Mouse (Mus musculus): ENCODE results near the gene Dusp3. TPM values are rescaled to one million over a fixed set of nuclear protein-coding genes. Genes with fewer than 3 reads are reported as not detected.

Dusp3 gene
- polyA plus RNA-seq, 1 experiment = 81.1 TPM

DNA sequence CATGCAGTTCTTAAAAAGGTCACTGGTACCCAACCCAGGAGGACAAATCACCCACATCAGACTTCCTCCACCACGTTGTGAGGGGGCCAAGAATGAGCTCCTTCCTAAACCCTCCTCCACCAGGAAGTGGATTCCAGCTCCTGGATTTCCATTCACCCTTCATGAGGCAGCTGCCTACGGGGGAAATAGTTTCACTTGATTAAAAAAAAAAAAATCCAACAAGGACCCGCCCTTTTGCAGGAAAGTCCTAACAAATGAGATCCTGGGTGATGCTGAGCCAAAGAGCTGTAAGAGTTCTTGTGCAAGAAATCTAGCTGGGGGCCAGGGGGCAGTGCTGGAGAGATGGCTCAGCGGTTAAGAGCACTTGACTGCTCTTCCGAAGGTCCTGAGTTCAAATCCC lies 11.4 kb upstream of the Dusp3 start:
- Histone ChIP-seq H3K4me3 (no peak overlapping the region), H3ac (ENCODE audit: control insufficient read depth, insufficient read length) (no peak overlapping the region), H3K36me3 (ENCODE audit: control insufficient read depth, insufficient read depth) (no peaks in the 10 kb centered on the region), H3K4me2 (ENCODE audit: low read depth) (no peak overlapping the region), H3K27me3 (ENCODE audit: control insufficient read depth, insufficient read depth, insufficient read length) (peaks cover 18% of the 10 kb centered on the region), H3K79me2 (ENCODE audit: control insufficient read depth, insufficient read depth) (no peaks in the 10 kb centered on the region)
- no peak for TF ChIP-seq E2F4 (IDR thresholded peaks at IDR 0.05; ENCODE audit: insufficient read depth)
- no peak for TF ChIP-seq CEBPB (IDR thresholded peaks at IDR 0.05; ENCODE audit: insufficient read depth, poor library complexity, severe bottlenecking)
- no peak for TF ChIP-seq MAX (IDR thresholded peaks at IDR 0.05; ENCODE audit: low read depth)
- no peak for TF ChIP-seq TCF12 (IDR thresholded peaks at IDR 0.05; ENCODE audit: insufficient read depth, poor library complexity, severe bottlenecking)
- no peak for TF ChIP-seq POLR2A (IDR thresholded peaks at IDR 0.05; ENCODE audit: insufficient read length, low read depth)
- TF ChIP-seq MYOD1 (IDR thresholded peaks at IDR 0.05; ENCODE audit: control insufficient read depth in 1 of 3, insufficient read length in 2 of 3, low read depth in 2 of 3) = no peak
- TF ChIP-seq SRF (IDR thresholded peaks at IDR 0.05; ENCODE audit: control insufficient read depth, insufficient read length, low read depth) = no peak
- no peak for TF ChIP-seq POLR2AphosphoS2 (IDR thresholded peaks at IDR 0.05; ENCODE audit: insufficient read length, low read depth)
- TF ChIP-seq USF1 (IDR thresholded peaks at IDR 0.05; ENCODE audit: low read depth) = no peak
- no peak for TF ChIP-seq TCF3 (IDR thresholded peaks at IDR 0.05; ENCODE audit: insufficient read length, low read depth)
- no peak for TF ChIP-seq REST (IDR thresholded peaks at IDR 0.05; ENCODE audit: insufficient read depth, insufficient read length)
- no peak for TF ChIP-seq MYOG (IDR thresholded peaks at IDR 0.05; ENCODE audit: control insufficient read depth in 1 of 3, insufficient read depth in 1 of 3, insufficient read length in 2 of 3, low read depth in 2 of 3)

DNA sequence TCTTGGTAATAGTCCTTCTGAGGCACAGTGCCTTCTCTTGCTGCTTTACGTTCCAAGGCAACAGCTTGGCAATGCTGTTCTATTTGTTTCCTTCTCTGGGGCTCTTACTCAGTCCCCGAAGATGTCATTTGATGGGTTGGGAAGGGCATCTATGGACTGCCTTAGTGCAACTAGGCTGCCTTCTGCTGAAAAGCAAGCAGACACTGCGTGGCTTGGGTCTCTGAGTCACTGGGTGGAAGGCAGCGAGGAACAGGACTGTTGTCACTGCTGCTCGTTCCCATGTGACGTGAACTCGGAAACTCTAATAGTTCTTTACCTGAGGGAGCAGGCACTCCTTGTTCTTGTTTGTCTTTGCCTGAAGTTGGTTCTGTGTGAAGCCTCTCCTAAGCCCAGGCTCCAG lies 9.1 kb upstream of the Dusp3 start:
- peaks cover 29% of the 10 kb centered on the region for H3K27me3 ChIP-seq (ENCODE audit: control insufficient read depth, insufficient read depth, insufficient read length)
- TF ChIP-seq MAX (IDR thresholded peaks at IDR 0.05; ENCODE audit: low read depth) = no peak
- TF ChIP-seq E2F4 (IDR thresholded peaks at IDR 0.05; ENCODE audit: insufficient read depth) = no peak
- no peak for TF ChIP-seq POLR2A (IDR thresholded peaks at IDR 0.05; ENCODE audit: insufficient read length, low read depth)
- TF ChIP-seq REST (IDR thresholded peaks at IDR 0.05; ENCODE audit: insufficient read depth, insufficient read length) = no peak
- no peak for TF ChIP-seq MYOG (IDR thresholded peaks at IDR 0.05; ENCODE audit: control insufficient read depth in 1 of 3, insufficient read depth in 1 of 3, insufficient read length in 2 of 3, low read depth in 2 of 3)
- TF ChIP-seq TCF3 (IDR thresholded peaks at IDR 0.05; ENCODE audit: insufficient read length, low read depth) = no peak
- TF ChIP-seq CEBPB (IDR thresholded peaks at IDR 0.05; ENCODE audit: insufficient read depth, poor library complexity, severe bottlenecking) = no peak
- no peak for TF ChIP-seq POLR2AphosphoS2 (IDR thresholded peaks at IDR 0.05; ENCODE audit: insufficient read length, low read depth)
- TF ChIP-seq TCF12 (IDR thresholded peaks at IDR 0.05; ENCODE audit: insufficient read depth, poor library complexity, severe bottlenecking) = no peak
- TF ChIP-seq MYOD1 (IDR thresholded peaks at IDR 0.05; ENCODE audit: control insufficient read depth in 1 of 3, insufficient read length in 2 of 3, low read depth in 2 of 3) = no peak
- no peak for TF ChIP-seq SRF (IDR thresholded peaks at IDR 0.05; ENCODE audit: control insufficient read depth, insufficient read length, low read depth)
- no peak for TF ChIP-seq USF1 (IDR thresholded peaks at IDR 0.05; ENCODE audit: low read depth)
- no peaks in the 10 kb centered on the region for H3K79me2 ChIP-seq (ENCODE audit: control insufficient read depth, insufficient read depth)
- no peak overlapping the region for H3K4me2 ChIP-seq (ENCODE audit: low read depth)
- H3ac ChIP-seq (ENCODE audit: control insufficient read depth, insufficient read length) = no peak overlapping the region
- H3K36me3 ChIP-seq (ENCODE audit: control insufficient read depth, insufficient read depth) = no peaks in the 10 kb centered on the region
- no peak overlapping the region for H3K4me3 ChIP-seq

DNA sequence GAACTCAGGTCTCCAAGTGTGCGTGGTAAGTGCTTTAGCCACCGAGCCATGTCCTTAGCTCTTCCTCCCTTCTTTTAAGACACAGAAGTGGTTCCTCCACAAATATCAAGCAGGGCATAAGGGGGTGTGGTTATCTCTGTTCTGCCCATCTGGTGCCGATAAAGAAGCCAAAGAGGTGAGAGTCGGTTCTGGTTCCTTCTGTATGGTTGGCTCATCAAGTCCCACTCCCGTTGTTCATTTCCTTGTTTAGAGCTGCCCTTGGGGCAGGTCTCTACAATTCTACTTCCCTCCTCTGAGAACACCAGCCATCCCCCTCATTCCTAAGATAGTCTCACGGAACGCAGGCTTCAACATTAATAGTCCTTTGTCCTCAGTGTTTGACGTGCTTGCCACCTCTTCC lies 7.3 kb upstream of the Dusp3 start:
- Histone ChIP-seq H3K79me2 (ENCODE audit: control insufficient read depth, insufficient read depth) (no peaks in the 10 kb centered on the region), H3ac (ENCODE audit: control insufficient read depth, insufficient read length) (no peak overlapping the region), H3K4me2 (ENCODE audit: low read depth) (no peak overlapping the region), H3K36me3 (ENCODE audit: control insufficient read depth, insufficient read depth) (no peaks in the 10 kb centered on the region), H3K4me3 (no peak overlapping the region), H3K27me3 (ENCODE audit: control insufficient read depth, insufficient read depth, insufficient read length) (peaks cover 38% of the 10 kb centered on the region)
- TF ChIP-seq REST (IDR thresholded peaks at IDR 0.05; ENCODE audit: insufficient read depth, insufficient read length) (no peak), MAX (IDR thresholded peaks at IDR 0.05; ENCODE audit: low read depth) (no peak)

DNA sequence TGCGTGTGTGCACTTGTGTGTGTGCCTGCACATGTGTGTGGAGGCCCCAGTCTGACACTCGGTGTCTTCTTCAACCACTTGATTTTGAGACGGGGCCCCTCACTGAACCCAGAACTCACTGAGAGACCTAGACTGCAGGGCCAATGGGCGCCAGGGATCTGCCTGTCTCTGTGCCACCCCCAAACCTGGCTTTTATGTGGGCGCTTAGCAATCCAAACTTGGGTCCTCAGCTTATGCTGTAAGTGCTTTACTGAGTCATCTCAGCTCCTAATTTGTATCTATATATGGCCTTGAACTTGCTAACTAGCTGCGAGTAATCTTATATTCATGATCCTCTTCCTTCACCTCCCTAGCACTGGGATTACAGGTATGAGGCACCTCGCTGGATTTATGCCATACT lies 5.6 kb upstream of the Dusp3 start:
- no peaks in the 10 kb centered on the region for H3K79me2 ChIP-seq (ENCODE audit: control insufficient read depth, insufficient read depth)

DNA sequence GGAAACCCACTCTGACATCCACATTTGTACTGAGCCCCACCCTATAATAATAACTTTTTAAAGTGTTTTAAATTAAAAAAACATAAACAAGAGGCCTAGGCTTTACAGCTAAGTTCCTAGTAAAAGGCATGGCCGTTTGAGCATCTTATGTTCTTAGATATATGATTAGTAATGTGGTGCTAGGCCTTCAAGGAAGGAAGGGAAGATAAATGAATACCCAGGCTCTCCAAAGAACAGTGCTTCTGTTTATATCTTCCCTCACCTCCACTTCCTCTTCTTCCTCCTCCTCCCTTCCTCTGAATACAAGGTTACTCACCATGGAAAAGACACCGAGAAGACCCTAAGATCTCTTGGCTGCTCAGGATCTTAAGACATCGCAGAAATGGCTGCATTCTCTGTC lies 5.0 kb upstream of the Dusp3 start:
- TF ChIP-seq CEBPB (IDR thresholded peaks at IDR 0.05; ENCODE audit: insufficient read depth, poor library complexity, severe bottlenecking) = no peak
- TF ChIP-seq POLR2AphosphoS2 (IDR thresholded peaks at IDR 0.05; ENCODE audit: insufficient read length, low read depth) = no peak
- no peak for TF ChIP-seq USF1 (IDR thresholded peaks at IDR 0.05; ENCODE audit: low read depth)
- TF ChIP-seq SRF (IDR thresholded peaks at IDR 0.05; ENCODE audit: control insufficient read depth, insufficient read length, low read depth) = no peak
- TF ChIP-seq TCF12 (IDR thresholded peaks at IDR 0.05; ENCODE audit: insufficient read depth, poor library complexity, severe bottlenecking) = no peak
- no peak for TF ChIP-seq E2F4 (IDR thresholded peaks at IDR 0.05; ENCODE audit: insufficient read depth)
- TF ChIP-seq TCF3 (IDR thresholded peaks at IDR 0.05; ENCODE audit: insufficient read length, low read depth) = no peak
- no peak for TF ChIP-seq MYOD1 (IDR thresholded peaks at IDR 0.05; ENCODE audit: control insufficient read depth in 1 of 3, insufficient read length in 2 of 3, low read depth in 2 of 3)
- Histone ChIP-seq H3ac (ENCODE audit: control insufficient read depth, insufficient read length) (no peak overlapping the region), H3K36me3 (ENCODE audit: control insufficient read depth, insufficient read depth) (no peaks in the 10 kb centered on the region), H3K79me2 (ENCODE audit: control insufficient read depth, insufficient read depth) (no peaks in the 10 kb centered on the region), H3K4me2 (ENCODE audit: low read depth) (no peak overlapping the region), H3K27me3 (ENCODE audit: control insufficient read depth, insufficient read depth, insufficient read length) (peaks cover 49% of the 10 kb centered on the region), H3K4me3 (no peak overlapping the region)

More for the DNA sequence above, 5.6 kb upstream of the Dusp3 start:
- TF ChIP-seq SRF (IDR thresholded peaks at IDR 0.05; ENCODE audit: control insufficient read depth, insufficient read length, low read depth) (no peak), MAX (IDR thresholded peaks at IDR 0.05; ENCODE audit: low read depth) (no peak), USF1 (IDR thresholded peaks at IDR 0.05; ENCODE audit: low read depth) (no peak), CEBPB (IDR thresholded peaks at IDR 0.05; ENCODE audit: insufficient read depth, poor library complexity, severe bottlenecking) (no peak), MYOD1 (IDR thresholded peaks at IDR 0.05; ENCODE audit: control insufficient read depth in 1 of 3, insufficient read length in 2 of 3, low read depth in 2 of 3) (no peak), E2F4 (IDR thresholded peaks at IDR 0.05; ENCODE audit: insufficient read depth) (no peak), POLR2A (IDR thresholded peaks at IDR 0.05; ENCODE audit: insufficient read length, low read depth) (no peak), MYOG (IDR thresholded peaks at IDR 0.05; ENCODE audit: control insufficient read depth in 1 of 3, insufficient read depth in 1 of 3, insufficient read length in 2 of 3, low read depth in 2 of 3) (no peak), POLR2AphosphoS2 (IDR thresholded peaks at IDR 0.05; ENCODE audit: insufficient read length, low read depth) (no peak), TCF3 (IDR thresholded peaks at IDR 0.05; ENCODE audit: insufficient read length, low read depth) (no peak), TCF12 (IDR thresholded peaks at IDR 0.05; ENCODE audit: insufficient read depth, poor library complexity, severe bottlenecking) (no peak), REST (IDR thresholded peaks at IDR 0.05; ENCODE audit: insufficient read depth, insufficient read length) (no peak)
- H3K27me3 ChIP-seq (ENCODE audit: control insufficient read depth, insufficient read depth, insufficient read length) = peaks cover 47% of the 10 kb centered on the region
- no peak overlapping the region for H3ac ChIP-seq (ENCODE audit: control insufficient read depth, insufficient read length)
- no peak overlapping the region for H3K4me3 ChIP-seq
- H3K4me2 ChIP-seq (ENCODE audit: low read depth) = no peak overlapping the region
- no peaks in the 10 kb centered on the region for H3K36me3 ChIP-seq (ENCODE audit: control insufficient read depth, insufficient read depth)
